Mouse (Mus musculus): ENCODE results near the gene Dbh. TPM values are rescaled to one million over a fixed set of nuclear protein-coding genes. Genes with fewer than 3 reads are reported as not detected.

Gene Dbh
- polyA plus RNA-seq, 1 experiment from 2014 or later, result 7.7 TPM

- H3K4me2 ChIP-seq, result no peak overlapping the region
- H3K36me3 ChIP-seq, result no peaks in the 10 kb centered on the region
- H3K27ac ChIP-seq (replicated peaks), result no peak overlapping the region
- 92% methylated on average over 5 of the region's 5 CpGs for WGBS
- no peak overlapping the region for H3K9ac ChIP-seq
- H3K4me3 ChIP-seq, result no peak overlapping the region
- H3K27me3 ChIP-seq, result no peaks in the 10 kb centered on the region
- ATAC-seq (ENCODE audit: low FRiP score, low read depth), result no peak
- peaks cover 7% of the 10 kb centered on the region; the same call in 1 of the 2 replicates for H3K4me1 ChIP-seq (replicated peaks)
- H3K9me3 ChIP-seq, result no peaks in the 10 kb centered on the region
These were observed 42.1 kb downstream of the Dbh start for GRCm38 (mm10) chr2:27207126-27207525.

DNA sequence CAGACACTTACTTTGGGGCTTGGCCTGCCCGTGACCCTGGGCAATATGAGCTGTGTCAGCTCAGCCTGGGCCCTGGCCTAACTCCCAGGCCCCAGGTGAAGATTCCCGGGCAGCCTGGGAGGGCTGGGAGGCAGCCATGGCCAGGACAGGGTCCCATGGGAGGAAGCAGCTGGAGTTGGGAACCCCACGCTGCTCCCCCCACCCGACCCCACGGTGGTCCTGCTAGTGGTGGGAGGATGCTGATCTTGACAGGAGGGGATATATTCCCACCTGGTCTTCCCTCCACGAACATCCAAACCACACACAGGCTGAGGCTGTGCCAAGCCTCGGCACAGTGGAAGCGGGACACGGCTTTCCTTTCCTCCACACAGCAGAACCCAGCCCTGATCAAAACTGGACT, 44.3 kb downstream of the Dbh start:
- peaks cover 7% of the 10 kb centered on the region; the same call in 1 of the 2 replicates for H3K4me1 ChIP-seq (replicated peaks)
- no peaks in the 10 kb centered on the region for H3K9me3 ChIP-seq
- 75% methylated on average over 9 of the region's 9 CpGs for WGBS
- H3K4me3 ChIP-seq, result no peak overlapping the region
- ATAC-seq (ENCODE audit: low FRiP score, low read depth), result no peak
- no peak overlapping the region for H3K27ac ChIP-seq (replicated peaks)
- no peak overlapping the region for H3K9ac ChIP-seq
- no peak overlapping the region for H3K4me2 ChIP-seq
- H3K27me3 ChIP-seq, result no peaks in the 10 kb centered on the region
- no peaks in the 10 kb centered on the region for H3K36me3 ChIP-seq

DNA sequence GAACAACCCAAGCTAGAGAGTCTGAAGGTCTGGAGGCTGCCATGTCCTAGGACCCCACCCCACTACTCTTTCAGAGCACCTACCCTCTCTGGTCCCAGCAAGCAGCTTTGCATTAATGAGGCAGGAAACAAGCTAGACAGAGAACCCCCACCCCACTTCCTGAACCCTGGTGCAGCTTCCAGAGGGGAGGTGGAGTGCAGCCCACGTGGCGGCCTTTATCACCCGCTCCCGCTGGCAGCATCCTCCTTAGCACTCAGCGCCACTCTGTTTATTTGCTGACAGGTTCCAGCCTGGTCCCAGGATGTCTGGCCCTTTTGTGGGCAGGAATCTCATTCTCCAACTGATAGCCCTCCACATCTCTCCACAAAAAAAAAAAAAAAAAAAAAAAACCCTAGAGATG, 44.8 kb downstream of the Dbh start:
- WGBS, result 69% methylated on average over 5 of the region's 5 CpGs
- no peak overlapping the region for H3K4me2 ChIP-seq
- no peaks in the 10 kb centered on the region for H3K36me3 ChIP-seq
- ATAC-seq (ENCODE audit: low FRiP score, low read depth), result no peak
- peaks cover 7% of the 10 kb centered on the region; the same call in 1 of the 2 replicates for H3K4me1 ChIP-seq (replicated peaks)
- no peaks in the 10 kb centered on the region for H3K27me3 ChIP-seq
- no peak overlapping the region for H3K4me3 ChIP-seq
- H3K27ac ChIP-seq (replicated peaks), result no peak overlapping the region
- no peaks in the 10 kb centered on the region for H3K9me3 ChIP-seq
- H3K9ac ChIP-seq, result no peak overlapping the region

DNA sequence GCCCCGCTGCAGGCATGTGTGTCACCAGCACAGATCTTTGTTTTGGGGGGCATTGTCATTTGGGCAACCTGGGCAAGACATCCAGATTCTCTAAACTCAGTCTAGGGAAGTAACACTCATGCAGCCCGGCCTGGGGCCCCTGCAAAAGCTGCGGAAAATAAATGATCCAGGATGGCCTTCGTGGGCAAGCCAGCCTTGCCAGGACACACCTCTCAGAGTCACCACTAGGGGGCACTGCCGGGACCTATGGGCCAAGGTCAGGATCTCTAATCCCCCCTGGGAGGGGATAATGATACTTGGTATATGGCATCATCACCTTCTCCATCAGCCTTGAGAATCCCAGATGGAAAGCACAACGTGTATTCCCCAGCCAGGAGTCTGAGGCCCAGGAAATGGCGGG, 45.2 kb downstream of the Dbh start:
- WGBS, result 64% methylated on average over 7 of the region's 7 CpGs
- Histone ChIP-seq H3K4me2 (no peak overlapping the region), H3K27me3 (no peaks in the 10 kb centered on the region), H3K9ac (no peak overlapping the region), H3K4me1 (replicated peaks) (peaks cover 7% of the 10 kb centered on the region; the same call in 1 of the 2 replicates), H3K36me3 (no peaks in the 10 kb centered on the region), H3K27ac (replicated peaks) (no peak overlapping the region), H3K4me3 (no peak overlapping the region), H3K9me3 (no peaks in the 10 kb centered on the region)
- ATAC-seq (ENCODE audit: low FRiP score, low read depth), result no peak

- no peak overlapping the region for H3K9ac ChIP-seq
- no peak for ATAC-seq (ENCODE audit: low FRiP score, low read depth)
- H3K4me1 ChIP-seq (replicated peaks), result peaks cover 7% of the 10 kb centered on the region; the same call in 1 of the 2 replicates
- no peaks in the 10 kb centered on the region for H3K9me3 ChIP-seq
- H3K27ac ChIP-seq (replicated peaks), result no peak overlapping the region
- no peak overlapping the region for H3K4me3 ChIP-seq
- no peaks in the 10 kb centered on the region for H3K36me3 ChIP-seq
- no peaks in the 10 kb centered on the region for H3K27me3 ChIP-seq
- 82% methylated on average over 12 of the region's 12 CpGs for WGBS
- no peak overlapping the region for H3K4me2 ChIP-seq
These were observed 45.7 kb downstream of the Dbh start for GRCm38 (mm10) chr2:27210676-27211210.

- Histone ChIP-seq H3K36me3 (no peaks in the 10 kb centered on the region), H3K4me1 (replicated peaks) (no peaks in the 10 kb centered on the region), H3K27me3 (no peaks in the 10 kb centered on the region), H3K9me3 (no peaks in the 10 kb centered on the region), H3K9ac (no peak overlapping the region), H3K4me3 (no peak overlapping the region), H3K27ac (replicated peaks) (no peak overlapping the region), H3K4me2 (no peak overlapping the region)
- 61% methylated on average over 8 of the region's 8 CpGs for WGBS
- ATAC-seq (ENCODE audit: low FRiP score, low read depth), result no peak
These were observed 47.2 kb downstream of the Dbh start for GRCm38 (mm10) chr2:27211966-27212893.

- Histone ChIP-seq H3K4me2 (no peak overlapping the region), H3K4me1 (replicated peaks) (no peaks in the 10 kb centered on the region), H3K9me3 (no peaks in the 10 kb centered on the region), H3K36me3 (no peaks in the 10 kb centered on the region), H3K9ac (no peak overlapping the region), H3K27me3 (no peaks in the 10 kb centered on the region), H3K4me3 (no peak overlapping the region), H3K27ac (replicated peaks) (no peak overlapping the region)
- 94% methylated on average over 2 of the region's 2 CpGs for WGBS
- ATAC-seq (ENCODE audit: low FRiP score, low read depth), result no peak
These were observed 50.5 kb downstream of the Dbh start for GRCm38 (mm10) chr2:27215537-27215936.

DNA sequence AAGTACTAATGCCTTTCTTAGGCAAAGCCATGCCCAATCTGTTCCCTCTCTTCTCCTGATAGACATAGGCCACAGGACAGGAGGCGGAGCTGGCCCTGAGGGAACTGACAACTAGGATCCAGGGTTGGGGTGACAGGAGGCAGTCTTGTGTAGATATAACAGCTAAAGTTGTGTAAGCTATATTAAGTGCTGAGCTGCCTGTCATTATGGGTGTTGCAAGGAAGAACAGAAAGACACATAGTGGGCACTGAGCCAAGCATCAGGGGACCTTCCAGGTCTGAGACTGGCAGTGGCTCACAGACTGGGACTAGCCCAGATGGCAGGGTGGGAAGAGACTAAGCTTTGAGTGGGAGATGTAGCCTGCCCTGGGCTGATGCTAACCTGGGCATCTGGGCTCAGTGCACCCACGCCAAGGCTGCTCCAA, 53.1 kb downstream of the Dbh start:
- H3K27ac ChIP-seq (replicated peaks), result no peak overlapping the region
- H3K4me1 ChIP-seq (replicated peaks), result 0 out of 2 replicates have a peak, but pooled peaks cover 3% of the 10 kb centered on the region
- H3K27me3 ChIP-seq, result no peaks in the 10 kb centered on the region
- ATAC-seq (ENCODE audit: low FRiP score, low read depth), result no peak
- WGBS, result 73% methylated on average over 2 of the region's 2 CpGs
- H3K9ac ChIP-seq, result no peak overlapping the region
- no peak overlapping the region for H3K4me3 ChIP-seq
- H3K36me3 ChIP-seq, result no peaks in the 10 kb centered on the region
- H3K9me3 ChIP-seq, result no peaks in the 10 kb centered on the region
- H3K4me2 ChIP-seq, result no peak overlapping the region

- H3K4me3 ChIP-seq, result no peak overlapping the region
- ATAC-seq (ENCODE audit: low FRiP score, low read depth), result no peak
- H3K27me3 ChIP-seq, result no peaks in the 10 kb centered on the region
- H3K4me2 ChIP-seq, result no peak overlapping the region
- no peaks in the 10 kb centered on the region for H3K9me3 ChIP-seq
- H3K27ac ChIP-seq (replicated peaks), result no peak overlapping the region
- WGBS, result 90% methylated on average over 8 of the region's 8 CpGs
- H3K4me1 ChIP-seq (replicated peaks), result 0 out of 2 replicates have a peak, but pooled peaks cover 5% of the 10 kb centered on the region
- no peak overlapping the region for H3K9ac ChIP-seq
- no peaks in the 10 kb centered on the region for H3K36me3 ChIP-seq
These were observed 53.5 kb downstream of the Dbh start for GRCm38 (mm10) chr2:27218569-27218968.

GRCm38 (mm10) chr2:27223012-27223421, 58.0 kb downstream of the Dbh start:
- 69% methylated on average over 7 of the region's 7 CpGs for WGBS
- no peak overlapping the region for H3K4me3 ChIP-seq
- H3K9me3 ChIP-seq, result no peaks in the 10 kb centered on the region
- no peak overlapping the region for H3K4me2 ChIP-seq
- H3K27ac ChIP-seq (replicated peaks), result no peak overlapping the region
- H3K9ac ChIP-seq, result no peak overlapping the region
- no peak for ATAC-seq (ENCODE audit: low FRiP score, low read depth)
- H3K36me3 ChIP-seq, result no peaks in the 10 kb centered on the region
- H3K4me1 ChIP-seq (replicated peaks), result 0 out of 2 replicates have a peak, but pooled peaks cover 5% of the 10 kb centered on the region
- H3K27me3 ChIP-seq, result no peaks in the 10 kb centered on the region

GRCm38 (mm10) chr2:27226572-27226971, 61.5 kb downstream of the Dbh start:
- Histone ChIP-seq H3K4me2 (no peak overlapping the region), H3K36me3 (no peaks in the 10 kb centered on the region), H3K9ac (no peak overlapping the region), H3K4me3 (no peak overlapping the region), H3K4me1 (replicated peaks) (0 out of 2 replicates have a peak, but pooled peaks cover 5% of the 10 kb centered on the region), H3K27ac (replicated peaks) (no peak overlapping the region), H3K9me3 (no peaks in the 10 kb centered on the region), H3K27me3 (no peaks in the 10 kb centered on the region)
- WGBS, result 66% methylated on average over 7 of the region's 7 CpGs
- no peak for ATAC-seq (ENCODE audit: low FRiP score, low read depth)

DNA sequence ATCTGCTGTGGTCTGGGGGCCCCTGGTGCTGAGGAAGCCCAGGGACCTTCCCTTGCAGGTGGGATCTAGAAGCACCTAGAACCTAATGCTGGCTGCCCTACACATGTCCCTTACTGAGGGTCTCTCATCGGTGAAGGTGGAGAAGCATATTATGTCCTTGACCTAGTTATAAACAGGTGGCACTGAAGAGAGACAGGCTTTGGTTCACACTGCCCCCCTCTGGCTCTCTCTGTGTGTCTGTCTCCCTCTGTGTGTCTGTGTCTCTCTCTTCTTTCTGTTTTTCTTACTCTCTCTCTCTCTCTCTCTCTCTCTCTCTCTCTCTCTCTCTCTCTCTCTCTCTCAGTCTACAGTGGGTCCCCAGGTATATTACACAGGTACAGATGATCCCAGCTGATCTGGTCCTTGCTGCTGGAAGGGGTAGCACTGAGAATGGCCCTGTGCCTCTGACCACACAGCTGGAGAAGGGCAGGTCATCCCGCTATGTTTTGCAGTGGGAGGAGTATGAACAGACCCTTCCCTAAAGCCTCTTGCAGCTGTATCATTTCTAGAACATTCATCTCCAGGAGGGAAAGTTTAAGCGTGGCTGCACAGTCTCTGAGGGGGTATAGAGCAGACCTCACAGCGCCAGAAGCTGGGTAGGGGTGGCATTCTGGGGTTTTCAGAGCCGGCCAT, 63.9 kb downstream of the Dbh start:
- no peak for ATAC-seq (ENCODE audit: low FRiP score, low read depth)
- WGBS, result 72% methylated on average over 5 of the region's 5 CpGs
- Histone ChIP-seq H3K36me3 (no peaks in the 10 kb centered on the region), H3K4me2 (no peak overlapping the region), H3K27me3 (no peaks in the 10 kb centered on the region), H3K27ac (replicated peaks) (no peak overlapping the region), H3K4me3 (no peak overlapping the region), H3K9me3 (no peaks in the 10 kb centered on the region), H3K9ac (no peak overlapping the region), H3K4me1 (replicated peaks) (no peaks in the 10 kb centered on the region)
